Comparison of ENCODE assay signal across 25 mouse cellular contexts in the genomic region with DNA sequence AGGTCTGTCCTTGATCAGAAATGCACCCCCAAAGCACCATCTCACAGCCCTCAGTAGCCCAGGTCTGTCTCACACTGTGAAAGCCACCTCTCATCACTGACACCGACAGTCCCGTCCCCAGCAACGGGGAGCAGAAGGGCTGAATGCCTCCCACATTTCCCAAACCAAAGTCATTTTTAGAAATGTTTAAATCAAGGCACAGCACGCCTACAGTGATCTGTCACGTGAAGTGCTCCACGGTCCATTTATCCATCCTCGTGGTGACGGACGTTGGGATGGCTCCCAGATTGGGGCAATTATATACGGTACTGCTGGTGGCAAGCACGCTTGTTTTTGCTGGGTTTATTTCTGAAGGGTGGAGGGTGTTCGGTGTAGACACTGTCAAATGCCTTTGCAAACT.
DNase-seq lines count a peak whose midpoint lies in the region; ATAC-seq lines count a peak whose summit lies in the region.
"Had no signal": no experiment of that assay in that cellular context is flagged by ENCODE, and none has a peak within 500 bp of the region (broad histone marks: within the 10 kb centered on the region; RNA-seq: fewer than 3 reads in every experiment).

No protein-coding gene starts in this region.

- no peak overlapping the region for H3K27ac ChIP-seq in hindbrain, embryonic 16.5 days (ENCODE audit: low read depth, low read length)
- no peak overlapping the region for H3K27ac ChIP-seq in hindbrain, embryonic 14.5 days
- H3K27ac ChIP-seq: intestine, embryonic 15.5 days; limb, embryonic 12.5 days; liver, embryonic 12.5 days; stomach, embryonic 15.5 days had no signal

- H3K9me3 ChIP-seq in hindbrain, embryonic 16.5 days (ENCODE audit: control insufficient read depth, low read length), result no peaks in the 10 kb centered on the region
- H3K9me3 ChIP-seq in hindbrain, embryonic 14.5 days (ENCODE audit: control insufficient read depth, low read length), result no peaks in the 10 kb centered on the region
- H3K9me3 ChIP-seq: intestine, embryonic 15.5 days; limb, embryonic 12.5 days; liver, embryonic 12.5 days; stomach, embryonic 15.5 days had no signal

- H3K4me2 ChIP-seq in hindbrain, embryonic 16.5 days (ENCODE audit: low read length), result no peak overlapping the region
- no peak overlapping the region for H3K4me2 ChIP-seq in hindbrain, embryonic 14.5 days (replicated peaks)
- H3K4me2 ChIP-seq: heart, embryonic 11.5 days; intestine, embryonic 15.5 days; limb, embryonic 12.5 days; liver, embryonic 12.5 days; stomach, embryonic 15.5 days had no signal

- H3K4me1 ChIP-seq in hindbrain, embryonic 16.5 days (ENCODE audit: control insufficient read depth, insufficient read depth, low read depth, low read length), result no peaks in the 10 kb centered on the region
- no peaks in the 10 kb centered on the region for H3K4me1 ChIP-seq in hindbrain, embryonic 14.5 days (replicated peaks; ENCODE audit: control insufficient read depth, insufficient read depth, low read length)
- H3K4me1 ChIP-seq: intestine, embryonic 15.5 days; limb, embryonic 12.5 days; liver, embryonic 12.5 days; stomach, embryonic 15.5 days had no signal

- no peak overlapping the region for H3K4me3 ChIP-seq in hindbrain, embryonic 16.5 days (ENCODE audit: low read length)
- H3K4me3 ChIP-seq in hindbrain, embryonic 14.5 days (replicated peaks; ENCODE audit: low read length), result no peak overlapping the region
- H3K4me3 ChIP-seq: intestine, embryonic 15.5 days; limb, embryonic 12.5 days; liver, embryonic 12.5 days; stomach, embryonic 15.5 days had no signal

- intact Hi-C loops in left cerebral cortex, postnatal 14 days (cut with DNase I), result loop anchor here (10.0 kb wide), 1 partner anchor 468 kb away; no protein-coding TSS in a partner anchor

- 0 out of 2 replicates have a peak, but pooled peaks have one; percentile 30 for ATAC-seq in hindbrain, embryonic 16.5 days
- no peak for ATAC-seq in hindbrain, embryonic 14.5 days (ENCODE audit: low FRiP score)
- ATAC-seq: activated CD4-positive, CD25-positive, alpha-beta regulatory T cell, adult 4 months; CD4-positive, CD25-positive, alpha-beta regulatory T cell, adult 4 months; forebrain, embryonic 16.5 days; intestine, embryonic 15.5 days; liver, embryonic 12.5 days had no signal

- DNase-seq in hindbrain, embryonic 14.5 days (ENCODE audit: low spot score), result no peak
- peak; percentile 39 to 55 for DNase-seq in frontal cortex, postnatal 10 days (ENCODE audit: low spot score in 2 of 2)
- DNase-seq in left cerebral cortex, postnatal 14 days (ENCODE audit: low spot score in 2 of 2), result peak; percentile 68 to 82
- peak; percentile 24 to 80 for DNase-seq in right cerebral cortex, postnatal 36 days (ENCODE audit: low spot score in 2 of 2)
- no peak for DNase-seq in kidney, adult 9 months
- DNase-seq in thymus, adult 18-20 months, result no peak
- DNase-seq: adrenal gland, postnatal 10 days; cerebellum, adult 11 months; cerebellum, postnatal 25 days; embryo, embryonic 11 days; gastrocnemius, postnatal 36 days; heart, postnatal 10 days; kidney, postnatal 36 days; lung, adult 2 months; lung, postnatal 4 days; retina, postnatal 1 day had no signal

- H3K9ac ChIP-seq in hindbrain, embryonic 16.5 days (ENCODE audit: low read depth, low read length), result no peak overlapping the region
- H3K9ac ChIP-seq in hindbrain, embryonic 14.5 days, result no peak overlapping the region
- H3K9ac ChIP-seq: intestine, embryonic 15.5 days; limb, embryonic 12.5 days; liver, embryonic 12.5 days; stomach, embryonic 15.5 days had no signal

- H3K27me3 ChIP-seq in hindbrain, embryonic 16.5 days (replicated peaks; ENCODE audit: control insufficient read depth, insufficient read depth, low read length), result no peaks in the 10 kb centered on the region
- H3K27me3 ChIP-seq in hindbrain, embryonic 14.5 days (ENCODE audit: control insufficient read depth, insufficient read depth, low read length), result no peaks in the 10 kb centered on the region
- H3K27me3 ChIP-seq: intestine, embryonic 15.5 days; limb, embryonic 12.5 days; liver, embryonic 12.5 days; stomach, embryonic 15.5 days had no signal

- no peaks in the 10 kb centered on the region for H3K36me3 ChIP-seq in hindbrain, embryonic 16.5 days (ENCODE audit: control insufficient read depth, insufficient read depth, low read length)
- no peaks in the 10 kb centered on the region for H3K36me3 ChIP-seq in hindbrain, embryonic 14.5 days (replicated peaks; ENCODE audit: control insufficient read depth, insufficient read depth)
- H3K36me3 ChIP-seq: intestine, embryonic 15.5 days; limb, embryonic 12.5 days; liver, embryonic 12.5 days; stomach, embryonic 15.5 days had no signal

- WGBS in hindbrain, embryonic 16.5 days, result 53% methylated on average over 12 of the region's 12 CpGs
- WGBS in hindbrain, embryonic 14.5 days, result 62% methylated on average over 12 of the region's 12 CpGs

Comparison
In these comparisons a context has a peak if more than half of its experiments do, and no peak if none do; other contexts are left out.
1. DNase-seq: peak in frontal cortex, postnatal 10 days (2 of 2), left cerebral cortex, postnatal 14 days (2 of 2) and right cerebral cortex, postnatal 36 days (2 of 2); none in hindbrain, embryonic 14.5 days (single experiment), kidney, adult 9 months (single experiment) and thymus, adult 18-20 months (0 of 2).